Mouse (Mus musculus) neural tube, embryonic 15.5 days (tissue): Measurements from ENCODE around the gene Map6. TPM values are rescaled to one million over a fixed set of nuclear protein-coding genes. Genes with fewer than 3 reads are reported as not detected.
A peak's percentile ranks its signal among the peaks of the same experiment; 100 is the strongest.

Source experiments
- ATAC-seq: fragments of 200-750 bp; cut with Nextera tagmentation; 2 replicates; pipeline ENCODE4 v1.8.0; 2017; ENCODE audit warnings: mild to moderate bottlenecking, moderate TSS enrichment, moderate library complexity; ENCODE audit not compliant: low FRiP score
- H3K27ac ChIP-seq: fragments of 300-500 bp; sonication (generic); replicated peaks from 2 replicates; pipeline ENCODE4 v1.5.1; 2015; ENCODE audit warnings: mild to moderate bottlenecking, inconsistent platforms
- H3K27me3 ChIP-seq: fragments of 300-500 bp; sonication (generic); replicated peaks from 2 replicates; pipeline ENCODE4 v1.6.1; 2015; ENCODE audit warnings: inconsistent platforms
- H3K36me3 ChIP-seq: fragments of 300-500 bp; sonication (generic); 2 replicates; pipeline ENCODE4 v1.6.1; 2015; ENCODE audit warnings: inconsistent platforms
- H3K4me1 ChIP-seq: fragments of 300-500 bp; sonication (generic); 2 replicates; pipeline ENCODE4 v1.6.1; 2015; ENCODE audit warnings: inconsistent platforms
- H3K4me2 ChIP-seq: fragments of 300-500 bp; sonication (generic); 2 replicates; pipeline ENCODE4 v1.6.1; 2015; ENCODE audit warnings: inconsistent platforms, mild to moderate bottlenecking, moderate library complexity
- H3K4me3 ChIP-seq: fragments of 300-500 bp; sonication (generic); replicated peaks from 2 replicates; pipeline ENCODE4 v1.5.1; 2015; ENCODE audit warnings: mild to moderate bottlenecking, inconsistent platforms
- H3K9ac ChIP-seq: fragments of 300-500 bp; sonication (generic); replicated peaks from 2 replicates; pipeline ENCODE4 v1.6.1; 2015; ENCODE audit warnings: mild to moderate bottlenecking, inconsistent platforms
- H3K9me3 ChIP-seq: fragments of 300-500 bp; sonication (generic); replicated peaks from 2 replicates; pipeline ENCODE4 v1.6.1; 2016; ENCODE audit warnings: inconsistent platforms
- WGBS: fragments of 180-500 bp; shearing (Covaris S2); methylation state at CpG from one replicate; pipeline ENCODE4 v1.1.7; 2015; ENCODE audit warnings: mixed read lengths; 5-methylcytosine and 5-hydroxymethylcytosine counted together
- polyA plus RNA-seq: library from polyadenylated mRNA; unstranded; fragments of >200 nt; fragmentation: Nextera tagmentation; extraction: Ambion mirVana; gene quantifications from 2 replicates; pipeline ENCODE4 v1.2.1, GENCODE M21; 2015

Gene Map6
- 120 and 146 TPM in 2 replicates for polyA plus RNA-seq

DNA sequence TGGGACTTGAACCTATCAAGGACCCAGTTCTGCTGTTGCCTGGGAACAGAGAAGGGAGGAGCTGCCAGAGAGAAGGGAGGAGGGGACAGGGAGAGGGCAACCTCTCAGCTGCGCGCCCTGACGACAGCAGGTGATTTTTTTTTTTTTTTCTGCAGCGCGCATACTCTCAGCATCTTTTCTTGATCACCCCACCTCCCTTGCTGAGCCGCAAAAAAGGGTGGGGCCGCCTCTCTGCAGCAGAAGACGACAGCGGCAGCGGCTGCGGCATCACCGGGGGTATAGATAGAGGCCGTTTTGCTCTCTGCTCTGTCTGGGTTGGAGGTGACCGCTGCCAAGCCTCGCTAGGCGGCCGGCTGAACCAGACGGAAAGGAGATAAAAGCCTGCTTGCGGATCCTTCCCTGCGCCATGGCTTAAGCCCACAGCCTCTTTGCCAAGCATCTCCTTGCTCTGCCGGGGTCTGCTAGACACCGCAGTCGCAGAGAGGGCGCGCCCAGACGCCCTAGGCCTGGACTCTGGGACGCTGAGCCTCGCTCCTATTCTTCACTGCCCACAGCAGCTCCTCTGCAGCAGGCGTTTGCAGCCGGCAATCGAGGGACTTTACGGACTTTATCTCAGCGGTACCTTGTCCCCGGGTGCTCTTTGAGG, at the start of gene Map6:
TSS of gene Map6 (plus strand) at position 197 of the 646 bp plus-strand sequence.
- Histone ChIP-seq H3K9me3 (no peaks in the 10 kb centered on the region), H3K36me3 (no peaks in the 10 kb centered on the region), H3K4me2 (peak within 1 kb of the TSS; percentile 88), H3K9ac (peak within 1 kb of the TSS; percentile 91), H3K27ac (peak within 1 kb of the TSS; percentile 94), H3K4me3 (peak within 1 kb of the TSS; percentile 88), H3K27me3 (no peaks in the 10 kb centered on the region; the same call in 1 of the 2 replicates), H3K4me1 (peaks cover 40% of the 10 kb centered on the region)
- under 1% methylated on average over 34 of the region's 34 CpGs for WGBS
- ATAC-seq, result peak; percentile 82

DNA sequence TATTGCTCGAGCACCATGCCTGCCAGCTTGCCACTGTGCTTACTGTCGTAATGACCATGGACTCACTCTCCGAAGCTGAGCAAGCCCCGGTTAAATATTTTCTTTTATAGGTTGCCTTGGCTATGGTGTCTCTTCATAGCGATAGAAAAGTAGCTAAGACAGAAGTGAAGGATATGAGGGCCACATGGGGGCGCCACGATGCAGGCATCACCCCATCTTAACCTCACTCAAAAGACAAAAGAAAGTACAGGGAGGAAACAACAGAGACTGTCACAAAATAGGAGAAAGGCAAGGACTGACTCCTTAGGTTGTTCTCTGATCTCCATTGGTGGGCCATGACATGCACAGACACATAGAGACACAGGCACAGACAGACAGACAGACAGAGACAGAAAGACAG, 43.0 kb upstream of the Map6 start:
- H3K4me1 ChIP-seq, result no peaks in the 10 kb centered on the region
- 63% methylated on average over 7 of the region's 7 CpGs for WGBS
- no peak overlapping the region for H3K9ac ChIP-seq
- no peaks in the 10 kb centered on the region for H3K9me3 ChIP-seq
- ATAC-seq, result no peak
- H3K4me3 ChIP-seq, result no peak overlapping the region
- H3K36me3 ChIP-seq, result no peaks in the 10 kb centered on the region
- H3K27ac ChIP-seq, result no peak overlapping the region
- H3K4me2 ChIP-seq, result no peak overlapping the region
- H3K27me3 ChIP-seq, result no peaks in the 10 kb centered on the region

DNA sequence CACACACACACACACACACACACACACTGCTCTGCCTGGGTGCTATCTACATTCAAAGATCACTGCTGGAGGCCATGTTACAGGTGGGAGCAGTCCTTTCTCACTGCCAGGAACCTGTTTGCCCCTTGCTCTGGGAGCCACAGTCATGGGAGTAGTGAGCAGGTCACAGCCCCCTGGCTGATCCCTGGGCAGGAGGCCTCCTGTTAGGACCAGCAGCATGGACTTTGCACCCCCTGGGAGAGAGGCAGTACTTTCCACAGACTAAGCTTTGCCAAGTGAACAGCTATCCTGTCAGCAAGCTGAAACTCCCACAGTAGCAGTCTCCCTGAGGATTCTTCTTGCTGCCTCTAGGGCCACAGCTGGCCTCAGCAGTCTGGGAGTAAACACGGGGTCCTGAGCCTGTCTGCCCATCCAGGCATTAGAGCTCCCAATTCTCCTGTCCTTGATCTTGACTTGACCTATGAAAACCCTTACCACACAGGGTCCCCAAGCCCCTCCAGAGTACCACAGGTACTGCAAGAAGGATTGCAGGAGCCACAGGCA, 42.5 kb upstream of the Map6 start:
- no peaks in the 10 kb centered on the region for H3K36me3 ChIP-seq
- H3K9me3 ChIP-seq, result no peaks in the 10 kb centered on the region
- H3K27me3 ChIP-seq, result no peaks in the 10 kb centered on the region
- no peak overlapping the region for H3K4me2 ChIP-seq
- no peaks in the 10 kb centered on the region for H3K4me1 ChIP-seq
- WGBS, result 56% methylated on average over 1 of the region's 1 CpGs
- no peak for ATAC-seq
- no peak overlapping the region for H3K4me3 ChIP-seq
- H3K9ac ChIP-seq, result no peak overlapping the region
- H3K27ac ChIP-seq, result no peak overlapping the region

DNA sequence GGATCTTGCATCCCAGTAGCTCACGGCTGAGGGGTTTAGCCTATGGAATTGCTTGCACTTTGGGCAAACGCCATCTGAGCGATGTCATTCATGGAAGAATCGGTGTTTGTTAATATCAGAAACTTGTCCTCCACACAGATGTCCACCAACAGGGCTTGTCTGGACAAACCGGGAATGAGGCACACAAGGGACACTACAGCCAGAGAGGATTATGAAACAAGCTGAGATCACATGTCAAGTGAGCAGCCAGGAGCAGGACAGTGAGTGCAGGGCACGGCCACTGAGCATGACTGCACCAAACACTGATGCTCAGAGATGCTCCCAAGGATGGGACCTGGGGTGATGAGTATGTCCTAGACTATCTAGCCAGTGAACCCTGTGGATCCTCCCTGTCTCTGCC, 41.8 kb upstream of the Map6 start:
- Histone ChIP-seq H3K9ac (no peak overlapping the region), H3K36me3 (no peaks in the 10 kb centered on the region), H3K9me3 (no peaks in the 10 kb centered on the region), H3K4me3 (no peak overlapping the region), H3K27ac (no peak overlapping the region), H3K4me1 (no peaks in the 10 kb centered on the region), H3K27me3 (no peaks in the 10 kb centered on the region), H3K4me2 (no peak overlapping the region)
- WGBS, result 83% methylated on average over 6 of the region's 6 CpGs
- ATAC-seq, result no peak

DNA sequence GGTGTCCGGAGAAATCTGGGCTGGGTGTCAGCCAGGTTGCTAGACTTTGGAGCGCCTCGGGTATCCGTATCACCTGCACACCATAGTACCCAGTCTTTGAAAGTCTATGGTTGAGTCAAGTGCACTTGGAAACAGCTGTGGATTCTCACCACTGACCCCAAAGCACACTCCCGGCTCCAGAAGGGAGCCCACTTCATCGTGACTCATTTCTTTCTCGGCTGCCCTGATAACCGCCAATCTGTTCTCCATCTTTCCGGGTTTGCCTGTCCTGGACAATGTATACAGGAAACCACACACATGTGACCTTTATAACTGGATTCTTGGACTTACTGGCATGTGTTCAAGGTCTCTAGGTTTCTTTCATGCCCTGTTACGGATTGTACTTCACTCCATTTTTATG, 40.6 kb upstream of the Map6 start:
- H3K9ac ChIP-seq, result no peak overlapping the region
- no peak for ATAC-seq
- H3K4me3 ChIP-seq, result no peak overlapping the region
- H3K27ac ChIP-seq, result no peak overlapping the region
- no peaks in the 10 kb centered on the region for H3K9me3 ChIP-seq
- no peaks in the 10 kb centered on the region for H3K36me3 ChIP-seq
- no peaks in the 10 kb centered on the region for H3K4me1 ChIP-seq
- H3K27me3 ChIP-seq, result no peaks in the 10 kb centered on the region
- no peak overlapping the region for H3K4me2 ChIP-seq
- 95% methylated on average over 10 of the region's 10 CpGs for WGBS

DNA sequence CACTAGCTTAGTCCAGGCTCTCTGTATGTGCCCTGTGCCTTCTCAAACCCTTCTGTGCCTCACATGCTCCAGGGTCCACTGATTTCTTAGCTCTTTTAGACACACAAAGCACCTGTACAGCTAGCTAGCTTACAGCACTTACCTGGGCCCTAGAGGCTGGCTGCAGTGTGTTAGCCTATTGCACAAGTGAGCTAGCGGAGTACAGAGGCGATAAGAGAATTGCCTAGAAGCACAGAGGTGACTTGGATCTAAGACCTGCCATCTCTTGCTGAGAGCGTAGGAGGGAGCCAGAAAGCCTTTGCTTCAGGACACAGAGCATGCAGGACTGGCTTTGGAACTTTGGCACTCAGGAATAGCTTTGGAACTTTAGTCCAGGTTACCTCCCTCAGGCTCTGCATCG, 40.0 kb upstream of the Map6 start:
- no peaks in the 10 kb centered on the region for H3K9me3 ChIP-seq
- H3K4me3 ChIP-seq, result no peak overlapping the region
- WGBS, result 96% methylated on average over 4 of the region's 4 CpGs
- no peak overlapping the region for H3K9ac ChIP-seq
- no peak for ATAC-seq
- H3K27me3 ChIP-seq, result no peaks in the 10 kb centered on the region
- H3K36me3 ChIP-seq, result no peaks in the 10 kb centered on the region
- H3K4me1 ChIP-seq, result no peaks in the 10 kb centered on the region
- H3K4me2 ChIP-seq, result no peak overlapping the region
- H3K27ac ChIP-seq, result no peak overlapping the region

DNA sequence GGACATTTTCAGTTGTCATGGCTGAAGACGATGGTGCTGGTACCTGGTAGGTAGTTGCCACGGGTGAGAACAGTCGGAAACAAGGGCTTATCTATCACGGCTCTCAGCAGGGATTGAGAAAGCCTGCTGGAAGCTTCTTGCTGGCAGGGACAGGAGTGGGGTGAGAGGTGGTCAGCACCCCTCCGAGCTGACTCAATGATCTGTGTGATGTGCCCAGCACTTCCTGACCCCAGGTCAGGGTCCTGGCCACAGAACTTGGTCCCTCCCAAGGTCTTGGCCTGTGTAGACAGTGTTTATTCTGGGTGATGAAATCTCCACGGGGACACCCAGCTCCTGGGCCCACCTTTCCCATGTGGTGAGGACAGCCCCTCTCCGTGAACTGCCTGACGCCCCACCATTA, 38.4 kb upstream of the Map6 start:
- Histone ChIP-seq H3K36me3 (no peaks in the 10 kb centered on the region), H3K27ac (no peak overlapping the region), H3K4me3 (no peak overlapping the region), H3K9ac (no peak overlapping the region), H3K9me3 (no peaks in the 10 kb centered on the region), H3K4me1 (no peaks in the 10 kb centered on the region), H3K4me2 (no peak overlapping the region), H3K27me3 (no peaks in the 10 kb centered on the region)
- ATAC-seq, result no peak
- WGBS, result 88% methylated on average over 8 of the region's 8 CpGs

DNA sequence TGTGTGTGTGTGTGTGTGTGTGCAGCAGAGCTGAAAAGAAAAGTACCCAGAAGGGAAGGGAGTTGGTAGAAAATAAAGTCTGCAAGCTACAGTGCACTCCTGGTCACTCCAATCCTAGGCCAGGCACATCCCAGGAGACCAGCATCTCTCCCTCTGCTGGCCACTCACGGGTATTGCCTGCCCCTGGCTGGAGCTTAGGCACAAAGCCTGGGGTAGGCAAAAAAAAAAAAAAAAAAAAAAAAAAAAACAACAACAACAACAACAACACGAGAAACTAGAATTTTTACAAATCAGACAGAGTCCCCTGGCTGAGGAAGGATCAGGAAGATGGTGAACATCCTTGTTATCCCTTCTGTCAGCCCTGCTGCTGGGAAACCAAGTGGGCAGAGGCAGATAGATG, 37.8 kb upstream of the Map6 start:
- 17% methylated on average over 2 of the region's 2 CpGs for WGBS
- no peak for ATAC-seq

DNA sequence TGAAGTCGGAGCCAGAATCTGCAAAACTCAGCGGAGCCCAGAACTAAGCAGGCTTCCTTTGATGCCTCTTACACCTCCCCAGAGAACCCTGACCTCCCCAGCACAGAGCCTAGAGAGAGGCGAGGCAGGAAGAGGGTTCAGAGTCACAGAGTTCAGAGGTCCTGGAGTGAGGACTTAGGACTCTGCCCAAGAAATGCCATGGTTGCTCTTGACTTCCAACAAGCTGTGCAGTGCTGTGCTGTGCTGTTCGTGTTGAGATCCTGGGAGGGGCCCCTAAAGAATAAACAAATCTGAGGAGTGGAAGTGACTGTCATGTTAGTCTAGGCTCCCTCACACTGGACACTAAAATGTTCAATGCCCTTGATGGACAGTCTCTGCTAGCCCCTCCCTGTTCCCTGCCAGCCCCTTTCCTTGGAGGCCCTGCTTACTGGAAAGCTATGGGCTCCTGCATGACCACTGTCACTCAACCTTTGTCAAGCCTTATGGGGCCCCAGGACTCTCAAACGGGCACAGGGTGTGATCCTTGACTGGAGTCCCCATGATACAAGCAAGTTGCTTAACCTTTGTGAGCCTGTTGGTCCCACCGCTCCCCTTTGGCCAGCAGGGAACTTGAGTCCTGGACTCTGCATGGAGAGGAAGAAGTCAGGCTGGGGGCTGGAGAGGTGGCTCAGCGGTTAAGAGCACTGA, 37.0 kb upstream of the Map6 start:
- Histone ChIP-seq H3K4me2 (no peak overlapping the region), H3K36me3 (no peaks in the 10 kb centered on the region), H3K9me3 (no peaks in the 10 kb centered on the region), H3K27ac (no peak overlapping the region), H3K27me3 (no peaks in the 10 kb centered on the region), H3K9ac (no peak overlapping the region), H3K4me1 (no peaks in the 10 kb centered on the region), H3K4me3 (no peak overlapping the region)
- ATAC-seq, result no peak
- 83% methylated on average over 7 of the region's 7 CpGs for WGBS

More for the DNA sequence above, 37.8 kb upstream of the Map6 start:
- Histone ChIP-seq H3K9me3 (no peaks in the 10 kb centered on the region), H3K4me1 (no peaks in the 10 kb centered on the region), H3K4me2 (no peak overlapping the region), H3K36me3 (no peaks in the 10 kb centered on the region), H3K27ac (no peak overlapping the region), H3K4me3 (no peak overlapping the region), H3K9ac (no peak overlapping the region), H3K27me3 (no peaks in the 10 kb centered on the region)

DNA sequence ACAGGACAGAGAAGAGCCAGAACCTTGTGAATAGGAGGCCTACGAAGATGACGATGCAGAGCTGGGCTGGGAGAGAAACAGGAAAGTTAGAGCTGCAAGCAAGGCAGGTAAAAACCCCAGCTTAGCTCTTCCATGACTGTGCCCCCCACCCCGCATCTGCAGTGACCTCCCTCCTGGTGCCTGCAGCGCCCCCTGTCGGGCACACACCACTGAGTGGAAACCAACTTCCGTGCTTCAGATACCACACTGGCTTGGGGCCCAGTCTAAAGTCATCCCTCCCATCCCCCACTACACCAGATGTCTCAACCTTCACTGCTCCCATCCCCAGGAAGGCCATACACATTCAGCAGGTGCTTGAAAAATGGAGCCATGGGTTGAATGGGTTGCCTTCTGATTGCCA, 34.7 kb upstream of the Map6 start:
- H3K36me3 ChIP-seq, result no peaks in the 10 kb centered on the region
- no peak overlapping the region for H3K27ac ChIP-seq
- H3K9me3 ChIP-seq, result no peaks in the 10 kb centered on the region
- H3K4me2 ChIP-seq, result no peak overlapping the region
- peaks cover 7% of the 10 kb centered on the region; the same call in 1 of the 2 replicates for H3K4me1 ChIP-seq
- no peak for ATAC-seq
- WGBS, result 65% methylated on average over 6 of the region's 6 CpGs
- H3K4me3 ChIP-seq, result no peak overlapping the region
- H3K27me3 ChIP-seq, result peaks cover 2% of the 10 kb centered on the region; the same call in 1 of the 2 replicates
- no peak overlapping the region for H3K9ac ChIP-seq

DNA sequence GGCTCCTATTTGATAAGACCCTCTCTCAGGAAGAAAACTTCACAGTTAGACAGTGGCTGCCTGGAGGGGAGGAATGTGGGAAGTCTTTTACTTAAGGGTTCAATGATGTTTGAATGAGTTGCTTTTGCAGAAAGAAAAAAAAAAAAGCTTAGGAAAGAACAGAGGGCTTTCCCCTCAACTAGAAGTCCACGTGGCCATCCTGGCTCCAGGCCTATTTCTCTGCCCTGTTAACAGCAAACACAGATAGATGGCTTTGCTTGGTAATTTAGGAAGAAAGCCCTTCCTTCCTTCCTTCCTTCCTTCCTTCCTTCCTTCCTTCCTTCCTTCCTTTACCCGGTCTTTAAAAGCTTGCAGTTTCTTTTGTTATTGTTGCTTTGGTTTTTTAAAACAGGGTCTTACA, 32.3 kb upstream of the Map6 start:
- ATAC-seq, result no peak
- Histone ChIP-seq H3K36me3 (no peaks in the 10 kb centered on the region), H3K4me3 (no peak overlapping the region), H3K9me3 (no peaks in the 10 kb centered on the region), H3K27me3 (peaks cover 20% of the 10 kb centered on the region), H3K9ac (no peak overlapping the region), H3K4me1 (peaks cover 16% of the 10 kb centered on the region), H3K27ac (no peak overlapping the region), H3K4me2 (no peak overlapping the region)
- WGBS, result 41% methylated on average over 2 of the region's 2 CpGs

DNA sequence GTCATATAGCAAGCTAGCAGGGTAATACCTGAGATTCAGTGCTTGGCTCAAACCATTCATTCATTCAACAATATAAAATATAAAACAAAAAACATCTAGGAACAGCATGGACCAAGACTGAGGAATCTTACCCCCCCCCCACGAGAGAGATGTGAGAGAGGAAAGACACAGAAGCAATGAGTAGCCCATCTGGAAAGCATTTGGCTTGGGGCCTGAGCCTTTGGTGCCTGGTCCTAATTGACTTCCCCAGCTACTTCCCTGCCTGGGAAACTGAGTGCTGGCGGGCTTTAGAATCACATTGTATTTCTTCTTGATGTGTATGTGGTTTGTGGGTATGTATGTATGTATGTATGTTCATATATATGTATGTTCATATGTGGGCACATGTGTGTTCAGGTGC, 31.6 kb upstream of the Map6 start:
- no peak overlapping the region for H3K9ac ChIP-seq
- no peaks in the 10 kb centered on the region for H3K36me3 ChIP-seq
- no peak overlapping the region for H3K4me2 ChIP-seq
- ATAC-seq, result no peak
- 76% methylated on average over 2 of the region's 2 CpGs for WGBS
- peaks cover 20% of the 10 kb centered on the region for H3K27me3 ChIP-seq
- H3K4me3 ChIP-seq, result no peak overlapping the region
- no peaks in the 10 kb centered on the region for H3K9me3 ChIP-seq
- H3K4me1 ChIP-seq, result peaks cover 16% of the 10 kb centered on the region
- H3K27ac ChIP-seq, result no peak overlapping the region
